Mouse (Mus musculus): ENCODE data around the gene Hephl1.

DNA sequence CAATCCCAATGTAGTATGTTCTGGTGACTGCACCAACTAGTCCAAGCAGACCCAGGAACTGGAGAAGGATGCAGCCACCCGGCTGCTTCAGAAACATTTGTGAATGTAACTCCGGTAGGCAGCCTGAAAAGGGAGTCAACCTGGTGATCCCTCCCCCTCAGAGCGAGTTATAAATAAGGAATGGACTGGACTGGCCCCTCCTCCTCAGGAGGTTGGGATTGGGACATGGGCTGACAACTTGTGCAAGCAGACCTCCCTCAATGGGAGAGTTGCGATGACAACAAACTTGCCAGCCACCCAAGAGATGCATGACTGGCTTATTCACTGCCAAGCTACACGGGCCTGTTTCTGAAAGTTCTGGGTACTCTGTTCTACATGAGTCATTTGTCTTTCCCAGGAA is at the start of gene Hephl1:
- no peak for TF ChIP-seq POLR2A (IDR thresholded peaks at IDR 0.05; ENCODE audit: low read depth, low read length)
- no peak for TF ChIP-seq CTCF (IDR thresholded peaks at IDR 0.05; ENCODE audit: borderline replicate concordance, insufficient read depth, low read length)
